In the genomic region with DNA sequence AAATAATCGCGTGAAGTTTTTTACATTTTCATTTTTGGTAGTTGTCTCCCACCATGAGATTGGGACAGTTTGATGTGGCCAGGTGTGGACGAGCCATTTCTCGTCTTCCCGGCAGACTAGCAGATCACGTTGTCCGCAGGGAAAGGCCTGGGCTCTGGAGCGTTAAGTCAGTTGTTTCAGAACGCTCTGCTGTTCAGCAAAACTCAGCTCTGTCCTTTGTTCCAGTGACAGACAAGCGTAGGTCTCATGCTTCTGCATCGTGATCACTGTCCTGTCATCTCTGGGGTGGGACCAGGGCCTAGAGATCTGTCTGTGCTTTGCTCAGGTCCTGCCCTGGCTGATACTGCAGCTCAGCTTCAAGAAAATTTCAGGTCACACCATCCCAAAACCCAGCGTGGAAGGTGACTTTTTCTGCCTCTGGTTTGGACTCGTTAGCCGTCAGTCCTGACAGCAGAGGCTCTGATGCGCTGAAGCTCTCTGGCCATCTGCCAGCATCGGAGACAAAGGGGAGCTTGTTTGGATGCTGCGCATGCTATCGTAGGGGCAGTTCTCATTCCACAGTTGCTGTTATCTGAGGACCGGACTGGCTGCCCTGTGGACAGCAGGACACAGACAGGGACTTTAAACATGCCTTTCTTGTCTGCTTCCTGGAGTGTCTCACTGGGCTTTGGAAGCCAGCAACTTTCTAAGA, we compare ENCODE assay signal across 9 mouse cellular contexts. TPM values are rescaled to one million over a fixed set of nuclear protein-coding genes. Genes with fewer than 3 reads are reported as not detected.
A peak's percentile ranks its signal among the peaks of the same experiment; 100 is the strongest.
DNase-seq lines count a peak whose midpoint lies in the region; TF ChIP-seq lines count a peak whose summit lies in the region.
"Had no signal": no experiment of that assay in that cellular context is flagged by ENCODE, and none has a peak within 500 bp of the region (broad histone marks: within the 10 kb centered on the region; RNA-seq: fewer than 3 reads in every experiment).

No protein-coding gene starts in this region.

- no peaks in the 10 kb centered on the region for H3K9me3 ChIP-seq in midbrain, embryonic 10.5 days (replicated peaks)
- H3K9me3 ChIP-seq: stomach, embryonic 15.5 days had no signal

- 60% methylated on average over 19 of the region's 19 CpGs for WGBS in heart, adult 2 months
- WGBS in midbrain, embryonic 10.5 days = 73% methylated on average over 19 of the region's 19 CpGs
- 91% methylated on average over 19 of the region's 19 CpGs for WGBS in thymus, adult 2 months

- peak; percentile 34 for DNase-seq in adrenal gland, postnatal 10 days
- DNase-seq in adrenal gland, adult 2 months = no peak
- DNase-seq in cerebellum, postnatal 25 days = peak; percentile 29 to 58
- DNase-seq in heart, adult 2 months = peak; percentile 46 to 55
- DNase-seq in layer of hippocampus, adult 2 months (ENCODE audit: low spot score in 2 of 2) = peak; percentile 33 to 42
- no peak for DNase-seq in midbrain, embryonic 10.5 days (ENCODE audit: low spot score)
- DNase-seq in testis, postnatal 14 days (ENCODE audit: low spot score) = peak; percentile 81
- no peak for DNase-seq in thymus, adult 2 months

- H3K4me1 ChIP-seq in heart, adult 2 months (ENCODE audit: control insufficient read depth, insufficient read depth, low read length) = peaks cover 14% of the 10 kb centered on the region
- H3K4me1 ChIP-seq in midbrain, embryonic 10.5 days = peaks cover 15% of the 10 kb centered on the region
- H3K4me1 ChIP-seq in thymus, adult 2 months (replicated peaks; ENCODE audit: control insufficient read depth, insufficient read depth, low read length) = peaks cover 6% of the 10 kb centered on the region; the same call in 1 of the 2 replicates

- H3K36me3 ChIP-seq in heart, adult 2 months (ENCODE audit: control insufficient read depth, insufficient read depth, low read length) = no peaks in the 10 kb centered on the region
- peaks cover 85% of the 10 kb centered on the region for H3K36me3 ChIP-seq in midbrain, embryonic 10.5 days
- H3K36me3 ChIP-seq in thymus, adult 2 months (ENCODE audit: control insufficient read depth, insufficient read depth, low read length) = no peaks in the 10 kb centered on the region

- no peak overlapping the region for H3K4me3 ChIP-seq in heart, adult 2 months
- H3K4me3 ChIP-seq in layer of hippocampus, adult 2 months = no peak overlapping the region
- no peak overlapping the region for H3K4me3 ChIP-seq in midbrain, embryonic 10.5 days
- no peak overlapping the region for H3K4me3 ChIP-seq in thymus, adult 2 months (ENCODE audit: control insufficient read depth, insufficient read depth, low read length)
- H3K4me3 ChIP-seq: stomach, embryonic 15.5 days had no signal

- intact Hi-C loops in heart, adult 2 months (cut with DNase I) = loop anchor here (2.0 kb wide), 1 partner anchor 45 kb away; the partner anchor contains the start of gene Synm

- H3K27ac ChIP-seq in heart, adult 2 months = peak overlapping the region; percentile 86
- H3K27ac ChIP-seq in layer of hippocampus, adult 2 months = peak overlapping the region; percentile 46; the same call in 1 of the 2 replicates
- H3K27ac ChIP-seq in midbrain, embryonic 10.5 days (replicated peaks) = peak overlapping the region; percentile 80
- no peak overlapping the region for H3K27ac ChIP-seq in thymus, adult 2 months (ENCODE audit: control insufficient read depth, insufficient read depth, low read length)
- H3K27ac ChIP-seq: stomach, embryonic 15.5 days had no signal

- TF ChIP-seq CTCF in heart, adult 2 months (IDR thresholded peaks at IDR 0.05) = no peak
- no peak for TF ChIP-seq CTCF in layer of hippocampus, adult 2 months (conservative IDR thresholded peaks at IDR 0.05)
- TF ChIP-seq CTCF in thymus, adult 2 months (IDR thresholded peaks at IDR 0.05; ENCODE audit: borderline replicate concordance, control insufficient read depth, extremely low read depth, insufficient read depth, low read length, poor library complexity) = no peak

- H3K27me3 ChIP-seq in heart, adult 2 months (ENCODE audit: control insufficient read depth, insufficient read depth, low read length) = no peaks in the 10 kb centered on the region
- H3K27me3 ChIP-seq in midbrain, embryonic 10.5 days (ENCODE audit: low read depth, poor library complexity, severe bottlenecking) = no peaks in the 10 kb centered on the region
- no peaks in the 10 kb centered on the region for H3K27me3 ChIP-seq in thymus, adult 2 months (ENCODE audit: control insufficient read depth, insufficient read depth, low read length)
- H3K27me3 ChIP-seq: stomach, embryonic 15.5 days had no signal

- TF ChIP-seq EP300 in heart, adult 2 months (IDR thresholded peaks at IDR 0.05; ENCODE audit: insufficient read depth, low read depth, low read length) = no peak

- no peaks in the 10 kb centered on the region for H3K79me2 ChIP-seq in heart, adult 2 months (replicated peaks; ENCODE audit: control insufficient read depth, insufficient read depth, low read length)

- TF ChIP-seq POLR2A in heart, adult 2 months (IDR thresholded peaks at IDR 0.05; ENCODE audit: insufficient read depth, low read depth, low read length) = no peak
- TF ChIP-seq POLR2A in thymus, adult 2 months (IDR thresholded peaks at IDR 0.05; ENCODE audit: control insufficient read depth, extremely low read depth, insufficient read depth, low read length, poor library complexity) = no peak

- no peak overlapping the region for H3K9ac ChIP-seq in heart, adult 2 months (ENCODE audit: low read depth, low read length)
- H3K9ac ChIP-seq: stomach, embryonic 15.5 days had no signal

RNA-seq across cellular contexts. Expression of gene Synm, which starts 45.6 kb away (rescaled TPM):
- total RNA-seq in adrenal gland, postnatal 10 days (2021) = 10 to 100 TPM in 1 of 2 experiments, 1 to 10 TPM in 1; 5.9 to 10.9 TPM
- 10 to 100 TPM in 1 of 2 experiments, 1 to 10 TPM in 1; 8.2 to 17.8 TPM for total RNA-seq in adrenal gland, adult 2 months (2021)
- 3.6 and 5.1 TPM in 2 replicates for polyA plus RNA-seq in adrenal gland, adult 2 months (2012; rRNA removed)
- 1 to 10 TPM; 8.3 TPM for total RNA-seq in heart, adult 2 months (2021)
- 2.6 and 4.3 TPM in 2 replicates for polyA plus RNA-seq in heart, adult 2 months (2012; rRNA removed)
- 10 to 100 TPM; 18.7 to 22.2 TPM for total RNA-seq in layer of hippocampus, adult 2 months (2021)
- 0.83 and 1.5 TPM in 2 replicates for polyA plus RNA-seq in midbrain, embryonic 10.5 days (2016; fragmentation: Nextera tagmentation; extraction: Ambion mirVana)
- 7.2 and 8.5 TPM in 2 replicates for polyA plus RNA-seq in thymus, adult 2 months (2012; rRNA removed)

Comparison
In these comparisons a context has a peak if more than half of its experiments do, and no peak if none do; other contexts are left out.
1. DNase-seq: peak in adrenal gland, postnatal 10 days (single experiment), cerebellum, postnatal 25 days (2 of 2), heart, adult 2 months (2 of 2), layer of hippocampus, adult 2 months (2 of 2) and testis, postnatal 14 days (single experiment); none in adrenal gland, adult 2 months (single experiment), midbrain, embryonic 10.5 days (single experiment) and thymus, adult 2 months (single experiment).